Mouse (Mus musculus): Measurements from ENCODE around the gene Ncoa5. TPM values are rescaled to one million over a fixed set of nuclear protein-coding genes. Genes with fewer than 3 reads are reported as not detected.

Ncoa5 gene
- polyA plus RNA-seq, 1 experiment from 2014 or later: 73.8 TPM

GRCm38 (mm10) chr2:165064489-165064888 lies 29.8 kb upstream of the Ncoa5 start:
- ATAC-seq (ENCODE audit: borderline replicate concordance, extremely low read depth, low FRiP score, low TSS enrichment): peak; percentile 25; the same call in 1 of the 2 replicates
- WGBS: 37% methylated on average over 7 of the region's 7 CpGs
- Histone ChIP-seq H3K4me2 (no peak overlapping the region), H3K27ac (no peak overlapping the region), H3K4me3 (no peak overlapping the region), H3K9ac (no peak overlapping the region), H3K27me3 (no peaks in the 10 kb centered on the region), H3K9me3 (no peaks in the 10 kb centered on the region), H3K4me1 (peaks cover 21% of the 10 kb centered on the region; the same call in 1 of the 2 replicates), H3K36me3 (0 out of 2 replicates have a peak, but pooled peaks cover 4% of the 10 kb centered on the region)

- Histone ChIP-seq H3K4me1 (peaks cover 32% of the 10 kb centered on the region; the same call in 1 of the 2 replicates), H3K36me3 (0 out of 2 replicates have a peak, but pooled peaks cover 4% of the 10 kb centered on the region), H3K4me3 (no peak overlapping the region), H3K27me3 (no peaks in the 10 kb centered on the region), H3K9ac (no peak overlapping the region), H3K9me3 (no peaks in the 10 kb centered on the region), H3K4me2 (0 out of 2 replicates have a peak overlapping the region, but pooled peaks have one; percentile 8), H3K27ac (peak overlapping the region; percentile 79)
- 43% methylated on average over 16 of the region's 16 CpGs for WGBS
- peak; percentile 56; the same call in 1 of the 2 replicates for ATAC-seq (ENCODE audit: borderline replicate concordance, extremely low read depth, low FRiP score, low TSS enrichment)
Measured at GRCm38 (mm10) chr2:165061638-165062433, 27.2 kb upstream of the Ncoa5 start.

- Histone ChIP-seq H3K27ac (peak overlapping the region; percentile 43), H3K4me2 (no peak overlapping the region), H3K9ac (no peak overlapping the region), H3K27me3 (peaks cover 3% of the 10 kb centered on the region; the same call in 1 of the 2 replicates), H3K9me3 (no peaks in the 10 kb centered on the region), H3K36me3 (0 out of 2 replicates have a peak, but pooled peaks cover 4% of the 10 kb centered on the region), H3K4me1 (peaks cover 51% of the 10 kb centered on the region), H3K4me3 (no peak overlapping the region)
- no peak for ATAC-seq (ENCODE audit: borderline replicate concordance, extremely low read depth, low FRiP score, low TSS enrichment)
- 49% methylated on average over 4 of the region's 4 CpGs for WGBS
Measured at GRCm38 (mm10) chr2:165059961-165060360, 25.3 kb upstream of the Ncoa5 start.

GRCm38 (mm10) chr2:165056377-165057085 lies 21.9 kb upstream of the Ncoa5 start:
- no peaks in the 10 kb centered on the region for H3K9me3 ChIP-seq
- no peak overlapping the region for H3K27ac ChIP-seq
- no peak overlapping the region for H3K9ac ChIP-seq
- H3K36me3 ChIP-seq: no peaks in the 10 kb centered on the region
- WGBS: 74% methylated on average over 14 of the region's 14 CpGs
- peaks cover 40% of the 10 kb centered on the region for H3K4me1 ChIP-seq
- H3K4me2 ChIP-seq: peak overlapping the region; percentile 63
- peak overlapping the region; percentile 46 for H3K4me3 ChIP-seq
- peaks cover 3% of the 10 kb centered on the region; the same call in 1 of the 2 replicates for H3K27me3 ChIP-seq
- no peak for ATAC-seq (ENCODE audit: borderline replicate concordance, extremely low read depth, low FRiP score, low TSS enrichment)

GRCm38 (mm10) chr2:165055905-165056304 lies 21.2 kb upstream of the Ncoa5 start:
- Histone ChIP-seq H3K36me3 (no peaks in the 10 kb centered on the region), H3K27me3 (peaks cover 3% of the 10 kb centered on the region; the same call in 1 of the 2 replicates), H3K9me3 (no peaks in the 10 kb centered on the region), H3K9ac (peak overlapping the region; percentile 34), H3K27ac (peak overlapping the region; percentile 57), H3K4me2 (peak overlapping the region; percentile 63), H3K4me1 (peaks cover 40% of the 10 kb centered on the region), H3K4me3 (peak overlapping the region; percentile 46)
- ATAC-seq (ENCODE audit: borderline replicate concordance, extremely low read depth, low FRiP score, low TSS enrichment): peak; percentile 60; the same call in 1 of the 2 replicates
- WGBS: 3% methylated on average over 7 of the region's 7 CpGs

- Histone ChIP-seq H3K27ac (peak within 1 kb of the TSS; percentile 57), H3K9ac (peak within 1 kb of the TSS; percentile 34)
- WGBS: 12% methylated on average over 25 of the region's 25 CpGs
Measured at GRCm38 (mm10) chr2:165054888-165055852, 20.5 kb upstream of the Ncoa5 start, which contains the start of gene Cd40. Gene Cd40, plus strand, starts transcription at chr2:165055627.

GRCm38 (mm10) chr2:165051566-165051965 lies 16.9 kb upstream of the Ncoa5 start:
- H3K9me3 ChIP-seq: no peaks in the 10 kb centered on the region
- no peak overlapping the region for H3K9ac ChIP-seq
- 23% methylated on average over 11 of the region's 11 CpGs for WGBS
- H3K4me2 ChIP-seq: no peak overlapping the region
- peaks cover 8% of the 10 kb centered on the region; the same call in 1 of the 2 replicates for H3K27me3 ChIP-seq
- no peak for ATAC-seq (ENCODE audit: borderline replicate concordance, extremely low read depth, low FRiP score, low TSS enrichment)
- H3K27ac ChIP-seq: no peak overlapping the region
- no peaks in the 10 kb centered on the region for H3K36me3 ChIP-seq
- H3K4me3 ChIP-seq: no peak overlapping the region
- peaks cover 17% of the 10 kb centered on the region for H3K4me1 ChIP-seq

More at GRCm38 (mm10) chr2:165054888-165055852, 20.5 kb upstream of the Ncoa5 start, which contains the start of gene Cd40:
- H3K4me3 ChIP-seq: peak within 1 kb of the TSS; percentile 46
- peaks cover 3% of the 10 kb centered on the region; the same call in 1 of the 2 replicates for H3K27me3 ChIP-seq
- H3K36me3 ChIP-seq: no peaks in the 10 kb centered on the region
- peak; percentile 90 for ATAC-seq (ENCODE audit: borderline replicate concordance, extremely low read depth, low FRiP score, low TSS enrichment)
- no peaks in the 10 kb centered on the region for H3K9me3 ChIP-seq
- H3K4me2 ChIP-seq: peak within 1 kb of the TSS; percentile 63
- H3K4me1 ChIP-seq: peaks cover 34% of the 10 kb centered on the region

GRCm38 (mm10) chr2:165050826-165051548 lies 16.3 kb upstream of the Ncoa5 start:
- Histone ChIP-seq H3K9ac (no peak overlapping the region), H3K27me3 (peaks cover 6% of the 10 kb centered on the region; the same call in 1 of the 2 replicates), H3K36me3 (no peaks in the 10 kb centered on the region), H3K9me3 (no peaks in the 10 kb centered on the region), H3K4me1 (peaks cover 12% of the 10 kb centered on the region), H3K27ac (no peak overlapping the region), H3K4me3 (no peak overlapping the region), H3K4me2 (no peak overlapping the region)
- 69% methylated on average over 18 of the region's 18 CpGs for WGBS
- ATAC-seq (ENCODE audit: borderline replicate concordance, extremely low read depth, low FRiP score, low TSS enrichment): no peak

- no peak overlapping the region for H3K9ac ChIP-seq
- WGBS: 60% methylated on average over 5 of the region's 5 CpGs
Measured at GRCm38 (mm10) chr2:165049044-165049443, 14.4 kb upstream of the Ncoa5 start.

GRCm38 (mm10) chr2:165043729-165044128 lies 9.1 kb upstream of the Ncoa5 start:
- no peaks in the 10 kb centered on the region for H3K4me1 ChIP-seq
- no peak for ATAC-seq (ENCODE audit: borderline replicate concordance, extremely low read depth, low FRiP score, low TSS enrichment)
- H3K4me3 ChIP-seq: no peak overlapping the region
- 58% methylated on average over 2 of the region's 2 CpGs for WGBS
- no peak overlapping the region for H3K27ac ChIP-seq
- H3K9me3 ChIP-seq: no peaks in the 10 kb centered on the region
- H3K36me3 ChIP-seq: no peaks in the 10 kb centered on the region
- no peak overlapping the region for H3K4me2 ChIP-seq
- H3K27me3 ChIP-seq: no peaks in the 10 kb centered on the region
- no peak overlapping the region for H3K9ac ChIP-seq

More at GRCm38 (mm10) chr2:165049044-165049443, 14.4 kb upstream of the Ncoa5 start:
- no peak for ATAC-seq (ENCODE audit: borderline replicate concordance, extremely low read depth, low FRiP score, low TSS enrichment)
- H3K4me1 ChIP-seq: no peaks in the 10 kb centered on the region
- no peak overlapping the region for H3K4me2 ChIP-seq
- no peaks in the 10 kb centered on the region for H3K9me3 ChIP-seq
- H3K4me3 ChIP-seq: no peak overlapping the region
- H3K36me3 ChIP-seq: no peaks in the 10 kb centered on the region
- H3K27ac ChIP-seq: no peak overlapping the region
- peaks cover 5% of the 10 kb centered on the region; the same call in 1 of the 2 replicates for H3K27me3 ChIP-seq
